8 mouse cellular contexts compared by ENCODE assay signal in genomic region chr1:182409401-182410173, GRCm38 (mm10). TPM values are rescaled to one million over a fixed set of nuclear protein-coding genes. Genes with fewer than 3 reads are reported as not detected.
DNase-seq lines count a peak whose midpoint lies in the region; ATAC-seq and TF ChIP-seq lines count a peak whose summit lies in the region.

No protein-coding gene starts in this region.

- no peak for DNase-seq in heart, adult 9 months (ENCODE audit: low spot score in 2 of 2)
- DNase-seq in adrenal gland, adult 8-10 months = peak; percentile 24
- DNase-seq in lung, postnatal 25 days (ENCODE audit: low spot score) = peak; percentile 16
- DNase-seq in splenic B cell, adult 2 months (ENCODE audit: low read depth, low spot score) = peak; percentile 62
- no peak for DNase-seq in layer of hippocampus, adult 18-20 months (ENCODE audit: low spot score in 2 of 2)

- WGBS in heart, embryonic 11.5 days (ENCODE audit: insufficient replicate concordance) = 2% methylated on average over 34 of the region's 34 CpGs
- WGBS in intestine, postnatal 0 days = 1% methylated on average over 34 of the region's 34 CpGs

- peak overlapping the region; percentile 97 for H3K4me3 ChIP-seq in heart, embryonic 11.5 days (ENCODE audit: low read depth, low read length)
- H3K4me3 ChIP-seq in intestine, postnatal 0 days (ENCODE audit: low read depth, low read length) = peak overlapping the region; percentile 97

- TF ChIP-seq CTCF in intestine, postnatal 0 days (IDR thresholded peaks at IDR 0.05; ENCODE audit: low read depth) = no peak

- H3K4me1 ChIP-seq in heart, embryonic 11.5 days (ENCODE audit: control insufficient read depth, insufficient read depth, low read length) = peaks cover 26% of the 10 kb centered on the region
- H3K4me1 ChIP-seq in intestine, postnatal 0 days (replicated peaks; ENCODE audit: control insufficient read depth, insufficient read depth, low read length) = 0 out of 2 replicates have a peak, but pooled peaks cover 14% of the 10 kb centered on the region

- H3K36me3 ChIP-seq in heart, embryonic 11.5 days (ENCODE audit: control insufficient read depth, insufficient read depth, low read length) = no peaks in the 10 kb centered on the region
- H3K36me3 ChIP-seq in intestine, postnatal 0 days (ENCODE audit: control insufficient read depth, insufficient read depth) = no peaks in the 10 kb centered on the region
- no peaks in the 10 kb centered on the region for H3K36me3 ChIP-seq in splenic B cell, adult 2 months (ENCODE audit: control insufficient read depth, insufficient read depth, low read length, poor library complexity, severe bottlenecking)

- H3K4me2 ChIP-seq in heart, embryonic 11.5 days = peak overlapping the region; percentile 87
- H3K4me2 ChIP-seq in intestine, postnatal 0 days (replicated peaks; ENCODE audit: low read depth) = peak overlapping the region; percentile 84

- no peaks in the 10 kb centered on the region for H3K9me3 ChIP-seq in heart, embryonic 11.5 days (replicated peaks; ENCODE audit: control insufficient read depth, low read length)
- H3K9me3 ChIP-seq in intestine, postnatal 0 days (ENCODE audit: control insufficient read depth) = no peaks in the 10 kb centered on the region

- peak overlapping the region; percentile 88 for H3K27ac ChIP-seq in heart, embryonic 11.5 days (ENCODE audit: low read depth, low read length)
- H3K27ac ChIP-seq in intestine, postnatal 0 days (ENCODE audit: low read depth, low read length) = peak overlapping the region; percentile 89

- peak; percentile 71 for ATAC-seq in heart, embryonic 11.5 days (replicated peaks; ENCODE audit: insufficient number of reproducible peaks, low FRiP score, low TSS enrichment)
- ATAC-seq in erythroblast, adult 5-6 weeks (replicated peaks; ENCODE audit: low FRiP score, poor library complexity, severe bottlenecking) = 0 out of 2 replicates have a peak, but pooled peaks have one; percentile 25
- peak; percentile 44; the same call in 1 of the 2 replicates for ATAC-seq in intestine, postnatal 0 days

- no peaks in the 10 kb centered on the region for H3K27me3 ChIP-seq in heart, embryonic 11.5 days (ENCODE audit: control insufficient read depth, insufficient read depth, low read length)
- no peaks in the 10 kb centered on the region for H3K27me3 ChIP-seq in intestine, postnatal 0 days (replicated peaks; ENCODE audit: control insufficient read depth, insufficient read depth, low read length)
- no peaks in the 10 kb centered on the region for H3K27me3 ChIP-seq in splenic B cell, adult 2 months (ENCODE audit: control insufficient read depth, insufficient read depth, low read length, poor library complexity, severe bottlenecking)

- peak overlapping the region; percentile 96 for H3K9ac ChIP-seq in heart, embryonic 11.5 days (ENCODE audit: low read depth, low read length)
- peak overlapping the region; percentile 98 for H3K9ac ChIP-seq in intestine, postnatal 0 days (ENCODE audit: low read depth, low read length)

RNA-seq across cellular contexts. Expression of gene Trp53bp2, which starts 0.6 kb away (rescaled TPM):
- polyA plus RNA-seq in heart, embryonic 11.5 days (2014; fragmentation: Nextera tagmentation; extraction: Ambion mirVana) = 16.3 and 19.5 TPM in 2 replicates
- 10 to 100 TPM; 21.5 to 30.6 (median 24.0) TPM for total RNA-seq in adrenal gland, adult 8-10 months (2022)
- 1.2 and 3.6 TPM in 2 replicates for total RNA-seq in erythroblast, adult 5-6 weeks (2015; ENCODE audit: low replicate concordance)
- 2.2 and 2.6 TPM in 2 replicates for total RNA-seq in erythroblast, adult 5-6 weeks (2017; ENCODE audit: low replicate concordance)
- 10.8 and 11.1 TPM in 2 replicates for polyA plus RNA-seq in intestine, postnatal 0 days (2015; fragmentation: Nextera tagmentation; extraction: Ambion mirVana)
- total RNA-seq in layer of hippocampus, adult 18-20 months (2021) = 10 to 100 TPM; 32.0 to 38.2 TPM

Comparison
In these comparisons a context has a peak if more than half of its experiments do, and no peak if none do; other contexts are left out.
1. DNase-seq: peak in adrenal gland, adult 8-10 months (single experiment), lung, postnatal 25 days (single experiment) and splenic B cell, adult 2 months (single experiment); none in heart, adult 9 months (0 of 2) and layer of hippocampus, adult 18-20 months (0 of 2).
2. RNA of gene Trp53bp2, which starts 0.6 kb away (total RNA-seq): 32.0 to 38.2 TPM in layer of hippocampus, adult 18-20 months and 21.5 to 30.6 TPM in adrenal gland, adult 8-10 months; 1.2 to 3.6 TPM in erythroblast, adult 5-6 weeks; every median in the first group is over 4 times any median in the second.
3. Peak in every context shown above with its lines, with median percentiles within 50 percentile points of each other: ATAC-seq.